Mouse (Mus musculus): ENCODE measurements around the gene Usp10. TPM values are rescaled to one million over a fixed set of nuclear protein-coding genes. Genes with fewer than 3 reads are reported as not detected.

Usp10 gene
- total RNA-seq, 4 experiments from 2014 or later: 50.6 to 55.9 (median 53.1) TPM

DNA sequence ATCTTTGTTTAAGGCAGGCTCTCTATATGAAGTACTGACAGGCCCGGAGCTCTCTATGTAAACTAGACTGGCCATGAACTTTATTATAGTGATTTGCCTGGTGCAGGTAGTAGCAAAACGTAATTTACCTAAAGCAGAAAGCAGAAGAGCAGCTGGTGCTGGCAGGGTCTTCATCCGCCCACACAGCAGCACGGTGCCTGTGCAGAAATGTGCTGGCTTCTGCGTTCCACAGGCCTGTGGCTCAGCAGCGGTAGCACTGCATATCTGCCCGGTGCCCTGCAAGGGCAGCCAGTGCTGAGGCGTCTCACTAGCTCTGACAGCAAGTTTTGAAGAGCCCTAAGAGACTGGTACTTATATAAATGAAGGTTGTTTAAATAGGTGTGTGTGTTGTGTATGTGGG, 45.2 kb downstream of the Usp10 start:
- DNase-seq (ENCODE audit: low spot score in 2 of 2): no peak

DNA sequence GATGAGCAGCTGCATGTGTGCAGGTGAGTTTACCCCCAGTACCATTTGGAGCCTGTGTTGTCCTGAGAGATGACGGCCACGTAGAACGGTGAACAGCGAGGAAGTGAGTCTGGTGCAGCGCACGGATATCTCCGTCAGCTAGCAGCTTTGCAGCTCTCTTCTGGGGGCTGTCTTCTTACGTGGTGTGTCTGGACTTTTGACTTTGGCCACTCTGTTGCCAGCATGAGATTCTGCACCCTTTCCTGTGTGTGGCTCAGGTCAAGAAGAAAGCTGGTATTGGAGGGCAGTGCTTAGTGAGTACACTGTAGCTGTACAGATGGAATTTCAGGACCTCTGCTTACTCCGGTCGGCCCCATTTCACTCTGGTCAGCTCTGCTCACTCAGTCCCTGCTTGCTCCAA, 47.9 kb downstream of the Usp10 start:
- no peak for DNase-seq (ENCODE audit: low spot score in 2 of 2)

DNA sequence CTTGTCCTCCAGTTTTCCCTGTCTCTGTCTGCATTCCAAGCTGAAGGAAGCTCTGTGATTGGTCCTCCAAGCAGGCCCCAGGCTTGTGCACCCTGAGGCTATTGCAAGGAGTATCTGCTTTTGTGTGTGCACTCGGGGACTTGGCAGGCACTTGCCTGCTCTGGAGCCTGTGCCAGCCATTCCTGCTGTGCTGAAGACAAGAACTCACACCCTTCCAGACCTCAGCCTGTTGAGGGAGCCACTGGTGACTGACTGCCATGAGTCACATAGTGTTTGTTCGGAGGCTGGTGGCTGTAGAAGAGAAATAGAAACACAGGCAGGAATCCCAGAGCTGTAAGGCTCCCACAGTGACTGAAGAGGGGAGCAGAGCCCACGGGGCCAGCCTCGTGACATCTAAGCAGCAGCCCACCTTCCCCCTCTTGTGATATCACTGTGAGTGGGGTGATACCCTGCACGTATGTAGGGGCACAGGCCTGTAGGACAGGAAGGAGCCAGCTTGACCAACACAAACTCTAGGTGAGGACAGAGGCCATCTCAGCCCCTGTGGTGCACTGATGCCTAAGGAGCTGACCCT, 50.5 kb downstream of the Usp10 start:
- peak; percentile 27 to 44 for DNase-seq (ENCODE audit: low spot score in 2 of 2)

DNA sequence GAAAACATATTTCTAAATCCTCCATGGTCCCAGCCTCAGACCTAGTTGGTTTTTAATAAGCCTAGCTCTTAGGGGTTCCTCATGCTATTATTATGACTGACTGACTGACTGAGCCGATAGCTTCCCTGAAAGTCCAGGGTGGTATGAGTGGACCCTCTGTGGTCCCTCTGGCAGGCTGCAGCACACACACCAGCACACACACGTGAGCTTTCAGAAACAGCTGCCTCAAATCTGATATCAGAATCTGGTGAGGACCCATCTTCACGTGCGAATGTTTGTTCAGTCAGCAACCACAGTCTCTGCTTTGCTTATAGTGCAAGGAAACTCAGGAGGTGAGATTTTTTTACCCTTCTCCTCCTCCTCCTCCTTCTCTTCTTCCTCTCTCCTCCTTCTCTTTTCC, 54.7 kb downstream of the Usp10 start:
- no peak for DNase-seq (ENCODE audit: low spot score in 2 of 2)

DNA sequence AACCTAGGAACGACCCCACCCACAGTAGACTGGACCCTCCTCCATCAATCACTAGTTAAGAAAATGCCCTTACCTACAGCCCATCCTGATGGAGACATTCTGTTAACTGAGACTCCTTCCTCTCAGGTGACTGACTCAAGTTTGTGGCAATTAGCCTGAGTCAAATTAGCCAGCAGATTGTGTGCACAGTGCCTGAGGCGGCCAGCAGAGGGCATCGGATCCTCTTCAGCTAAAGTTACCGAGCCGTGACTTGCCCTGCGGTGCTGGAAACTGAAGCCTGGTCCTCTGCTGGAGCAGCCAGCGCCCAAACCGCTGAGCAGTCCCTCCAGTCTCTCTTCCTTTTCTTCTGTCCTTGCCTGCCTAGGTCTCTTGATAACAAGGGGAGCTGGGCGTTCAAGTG, 57.3 kb downstream of the Usp10 start:
- DNase-seq (ENCODE audit: low spot score in 2 of 2): no peak

DNA sequence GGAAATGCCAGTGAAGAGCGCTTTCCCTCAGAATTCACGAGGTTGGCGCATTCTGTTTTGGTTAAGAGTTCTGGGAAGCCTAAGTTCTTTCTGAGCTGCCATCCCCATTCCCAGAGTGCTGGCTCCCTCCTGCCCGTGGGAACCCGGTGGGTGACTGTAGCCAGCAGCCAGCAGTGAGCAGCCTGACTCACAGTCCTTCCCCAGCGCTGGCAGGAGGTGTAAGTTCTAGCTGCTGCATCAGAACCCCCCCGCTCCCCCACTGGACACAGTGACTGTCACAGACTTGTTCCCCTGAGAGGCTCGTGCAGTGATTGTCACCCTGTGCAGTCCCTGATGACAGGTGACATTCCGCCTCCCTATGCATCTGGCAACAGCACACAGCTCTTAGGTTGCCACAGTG, 60.0 kb downstream of the Usp10 start:
- DNase-seq (ENCODE audit: low spot score in 2 of 2): no peak

DNA sequence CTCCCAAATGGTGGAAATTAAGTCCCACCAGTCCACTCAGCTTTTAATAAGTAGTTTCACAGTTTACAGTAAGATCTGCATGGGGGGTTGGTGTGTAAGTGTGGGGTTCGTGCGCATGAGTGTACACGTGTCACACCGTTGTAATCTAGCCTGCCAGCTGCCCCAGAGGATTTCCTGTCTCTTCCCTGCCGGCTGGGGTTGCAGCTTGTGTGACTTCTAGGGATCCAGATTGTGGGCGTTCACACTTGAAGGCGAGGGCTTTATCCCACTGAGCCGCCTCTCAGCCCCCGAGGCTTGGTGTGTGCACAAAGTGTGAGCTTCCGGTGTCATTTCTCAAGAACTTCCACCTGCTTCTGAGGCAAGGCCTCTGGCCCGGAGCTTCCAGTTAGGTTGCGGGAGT, 62.4 kb downstream of the Usp10 start:
- no peak for DNase-seq (ENCODE audit: low spot score in 2 of 2)

DNA sequence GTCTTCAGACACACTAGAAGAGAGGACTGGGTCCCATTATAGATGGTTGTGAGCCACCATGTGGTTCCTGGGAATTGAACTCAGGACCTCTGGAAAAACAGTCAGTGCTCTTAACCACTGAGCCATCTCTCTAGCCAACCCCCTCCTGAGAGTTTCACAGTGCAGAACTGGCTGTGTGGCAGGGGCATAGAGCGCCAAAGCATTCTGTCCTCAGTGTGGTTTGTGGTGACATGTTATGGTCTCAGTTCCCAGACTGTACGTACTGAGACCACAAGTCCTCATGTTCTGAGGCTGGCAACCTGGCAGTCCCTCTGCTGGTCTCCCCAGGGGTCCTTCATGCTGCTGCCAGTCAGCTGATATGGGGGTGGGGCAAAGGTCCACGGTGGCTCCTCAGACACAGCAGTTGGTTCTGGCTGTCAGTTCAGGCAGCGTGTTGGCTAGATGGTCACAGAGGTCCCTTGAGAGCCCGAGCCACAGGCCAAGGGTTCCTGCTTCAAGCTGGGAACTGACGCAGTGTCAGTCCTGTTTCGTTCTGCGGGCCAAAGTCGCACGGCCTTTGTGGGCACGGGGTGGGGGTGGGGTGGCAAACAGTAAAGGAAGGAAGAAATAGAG, 68.7 kb downstream of the Usp10 start:
- DNase-seq (ENCODE audit: low spot score in 2 of 2): no peak

DNA sequence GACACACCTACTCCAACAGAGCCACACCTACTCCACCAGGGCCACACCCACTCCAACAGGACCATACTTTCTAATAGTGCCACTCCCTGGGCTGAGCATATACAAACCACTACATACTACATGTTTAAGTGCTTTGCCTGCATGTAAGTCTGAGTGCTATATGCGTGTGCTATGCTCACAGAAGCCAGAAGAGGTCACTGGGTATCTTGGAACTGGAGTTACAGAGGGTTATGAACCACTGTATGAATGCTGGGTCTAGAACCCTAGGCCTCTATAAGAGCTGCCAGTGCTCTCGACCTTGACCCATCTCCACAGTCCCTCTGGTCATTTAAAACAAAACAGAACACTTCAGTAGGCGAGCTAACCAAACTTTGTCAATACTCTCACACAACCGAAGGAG, 71.1 kb downstream of the Usp10 start:
- no peak for DNase-seq (ENCODE audit: low spot score in 2 of 2)

DNA sequence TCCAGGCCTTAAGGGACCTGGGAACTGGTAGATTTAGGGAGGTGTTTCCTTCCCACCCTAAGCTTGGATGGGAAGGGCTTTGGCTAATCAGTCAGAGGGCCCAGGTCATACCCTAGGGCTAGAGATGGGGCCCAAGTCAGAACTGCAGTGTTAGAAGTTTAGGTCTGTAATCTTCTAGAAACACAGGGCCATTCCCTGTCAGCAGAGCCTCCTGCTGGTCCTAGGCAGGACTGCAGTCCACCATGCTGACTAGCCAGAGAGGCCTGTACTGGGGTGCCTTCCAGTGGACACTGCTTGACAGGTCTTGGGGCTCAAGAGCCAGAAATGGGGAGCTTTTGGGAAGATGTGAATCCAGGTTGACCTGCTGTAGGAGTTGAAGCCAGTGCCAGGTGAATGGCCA, 73.9 kb downstream of the Usp10 start:
- no peak for DNase-seq (ENCODE audit: low spot score in 2 of 2)

DNA sequence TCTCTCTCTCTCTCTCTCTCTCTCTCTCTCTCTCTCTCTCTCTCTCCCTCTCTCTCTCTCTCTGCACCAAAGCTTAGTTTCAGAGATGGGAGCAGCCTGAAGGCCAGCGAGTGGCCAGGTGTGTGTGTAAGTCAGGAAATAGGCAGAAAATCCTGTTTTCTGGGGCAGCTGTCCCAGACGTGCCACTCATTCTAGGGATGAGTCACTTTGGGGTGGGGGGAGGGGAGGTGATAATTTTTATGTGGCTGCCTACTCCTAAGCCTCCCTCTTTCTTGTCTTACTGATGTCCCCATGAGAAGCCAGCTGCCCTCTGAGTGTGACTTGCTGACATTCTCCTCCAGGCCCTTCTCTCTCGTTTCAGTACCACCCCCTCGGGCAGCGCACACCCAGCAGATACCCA, 76.0 kb downstream of the Usp10 start:
- DNase-seq (ENCODE audit: low spot score in 2 of 2): no peak

DNA sequence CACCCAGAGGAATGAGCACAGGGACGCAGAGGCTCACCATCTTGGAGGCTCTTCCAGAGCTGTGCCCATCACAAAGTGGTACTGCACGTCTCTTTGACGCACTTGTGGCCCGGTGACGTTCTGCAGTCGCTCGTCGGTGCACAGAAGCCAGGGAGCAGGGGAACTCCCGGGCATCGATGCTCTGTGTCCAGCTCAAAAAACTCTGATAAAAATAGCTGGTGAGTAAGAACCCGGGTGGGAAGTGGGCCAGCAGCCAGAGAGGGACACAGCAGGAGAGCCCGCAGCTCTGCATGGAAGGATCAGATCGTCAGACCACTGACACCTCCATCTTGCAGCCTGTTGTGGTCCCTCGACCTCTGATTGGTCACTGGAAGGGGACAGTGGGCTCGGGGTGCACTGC, 77.9 kb downstream of the Usp10 start:
- DNase-seq (ENCODE audit: low spot score in 2 of 2): peak in 1 of 2 experiments; percentile 53

DNA sequence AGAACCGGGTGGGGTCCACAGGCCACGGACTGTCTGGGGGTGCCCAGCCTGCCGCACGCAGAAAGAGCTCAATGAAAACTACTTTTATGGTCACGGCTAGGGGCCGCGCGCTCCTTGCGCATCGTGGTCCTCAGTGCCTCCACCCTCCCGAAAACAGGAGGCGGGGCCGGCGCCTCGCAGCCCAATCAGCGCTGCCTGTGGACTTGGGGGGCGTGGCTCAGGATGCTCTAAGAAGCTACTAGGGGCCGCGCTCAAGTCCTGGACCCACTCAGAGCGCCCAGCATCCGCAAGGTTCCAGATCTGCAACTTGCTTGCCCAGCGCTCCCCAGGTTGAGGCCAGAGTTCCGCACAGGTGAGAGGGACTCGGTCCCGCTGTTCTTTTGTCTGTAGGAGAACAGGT, 82.1 kb downstream of the Usp10 start, which contains the start of gene Crispld2:
Gene Crispld2, plus strand, starts transcription at position 190 of the 400 bp plus-strand sequence.
- peak; percentile 68 to 82 for DNase-seq (ENCODE audit: low spot score in 2 of 2)

DNA sequence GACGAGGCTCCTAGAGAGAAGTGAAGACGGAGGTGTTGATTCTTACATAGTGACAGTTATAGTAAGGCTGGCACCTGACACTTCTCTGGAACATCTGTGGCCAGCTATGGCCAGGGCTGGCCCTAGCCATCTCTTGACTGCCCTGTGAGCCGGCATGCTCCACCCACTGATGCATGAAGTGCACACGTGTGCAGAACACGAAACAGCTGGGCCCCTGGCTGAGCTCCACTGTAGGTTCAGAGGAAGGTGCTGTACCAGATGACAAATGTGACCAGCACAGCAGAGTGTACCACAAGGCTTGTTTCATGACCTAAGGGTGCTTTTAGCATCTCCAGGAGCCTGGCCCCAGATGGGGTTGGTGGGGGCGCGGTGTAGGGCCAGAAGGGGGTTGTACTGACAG, 84.0 kb downstream of the Usp10 start:
- DNase-seq (ENCODE audit: low spot score in 2 of 2): no peak

DNA sequence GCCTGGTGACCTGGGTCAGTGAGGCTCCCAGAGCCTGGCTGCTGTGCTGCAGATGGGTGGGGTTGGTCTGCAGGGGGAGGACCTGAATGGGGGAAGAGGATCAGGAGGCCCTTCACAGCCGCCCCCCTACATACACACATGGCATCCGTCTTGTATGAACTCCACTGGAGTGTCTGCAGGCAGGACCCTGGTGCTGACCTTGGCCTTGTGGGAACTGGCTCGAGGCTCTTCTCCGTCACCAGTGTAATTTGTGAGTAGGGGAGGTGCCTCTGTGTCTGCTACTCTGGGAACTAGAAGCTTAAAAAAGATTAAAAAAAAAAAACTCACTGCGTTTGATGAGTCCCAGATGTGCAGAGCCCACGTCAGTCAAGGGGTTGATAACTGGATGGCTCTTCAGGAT, 84.4 kb downstream of the Usp10 start:
- no peak for DNase-seq (ENCODE audit: low spot score in 2 of 2)

DNA sequence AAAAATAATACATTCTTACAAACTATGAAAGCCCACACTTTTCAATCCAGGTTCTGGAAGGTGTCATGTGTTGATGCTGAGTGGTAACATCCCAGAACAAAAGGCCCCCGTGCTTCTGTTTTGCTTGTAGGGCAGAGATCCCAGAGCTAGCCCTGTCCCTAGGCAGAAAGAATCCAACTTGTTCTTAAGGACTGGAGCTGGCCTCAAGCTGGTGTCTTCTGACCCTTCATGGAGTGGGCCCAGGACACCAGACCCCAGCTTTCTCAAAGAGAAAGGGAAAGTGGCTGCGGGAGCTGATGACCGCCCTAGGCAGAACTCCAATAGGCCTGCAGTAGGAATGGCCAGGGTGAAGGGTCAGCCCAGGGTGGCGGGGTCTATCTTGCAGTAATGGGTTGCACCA, 87.1 kb downstream of the Usp10 start:
- DNase-seq (ENCODE audit: low spot score in 2 of 2): no peak

DNA sequence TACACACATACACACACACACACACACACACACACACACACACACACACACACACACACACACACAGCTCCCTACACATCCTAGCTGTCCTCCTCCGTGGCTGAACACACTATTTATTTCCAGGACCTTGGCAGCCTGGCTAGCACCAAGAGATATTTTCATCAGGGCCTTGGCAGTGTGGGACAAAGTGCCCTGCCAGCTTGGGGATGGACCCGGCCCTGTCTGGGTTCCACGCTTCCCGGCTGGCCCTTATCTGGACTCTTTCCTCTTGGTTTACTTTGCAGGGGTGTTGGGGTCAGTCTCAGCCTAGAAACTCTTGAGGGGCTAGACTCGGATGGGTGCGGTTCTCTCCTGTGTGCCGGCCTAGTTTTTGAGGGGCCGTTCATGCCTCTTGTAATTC, 90.3 kb downstream of the Usp10 start:
- DNase-seq (ENCODE audit: low spot score in 2 of 2): peak; percentile 47 to 53

DNA sequence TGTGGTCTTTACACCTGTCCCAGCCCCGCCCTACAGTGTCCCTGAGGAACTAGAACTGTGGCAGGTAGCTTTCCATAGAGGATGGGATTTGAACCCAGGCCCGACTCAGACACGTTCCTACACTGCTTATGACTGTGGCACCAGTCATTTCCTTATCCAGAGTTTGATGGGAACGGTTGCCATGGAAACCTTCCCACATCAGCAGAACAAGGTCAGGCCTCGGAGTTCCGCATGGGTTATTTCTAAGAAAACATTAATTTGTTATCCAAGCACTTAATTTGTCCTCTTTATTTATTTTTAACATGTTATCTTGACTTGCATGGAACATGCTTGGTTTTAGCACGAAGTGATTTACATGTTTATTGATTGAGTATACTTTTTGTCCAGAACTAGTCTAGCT, 91.6 kb downstream of the Usp10 start:
- no peak for DNase-seq (ENCODE audit: low spot score in 2 of 2)

DNA sequence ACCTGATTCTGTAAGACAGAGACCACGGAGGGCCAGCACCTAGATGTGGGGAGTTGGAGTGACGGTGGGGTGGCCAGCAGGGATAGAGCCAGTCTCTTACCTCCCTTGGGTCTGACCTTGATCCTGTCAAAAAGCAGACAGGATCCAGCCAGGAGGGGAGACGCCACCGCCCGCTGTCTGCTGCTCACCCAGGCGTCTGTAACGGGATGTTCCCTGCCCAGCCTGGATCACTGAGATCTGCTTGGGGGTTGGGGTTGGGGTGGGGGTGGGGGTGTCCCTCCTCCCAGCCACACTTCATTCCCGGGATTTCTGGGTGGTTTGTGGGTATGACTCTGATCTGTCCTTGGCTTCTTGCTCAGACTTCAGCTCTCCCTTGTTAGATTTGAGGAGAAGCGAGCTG, 92.2 kb downstream of the Usp10 start:
- DNase-seq (ENCODE audit: low spot score in 2 of 2): no peak

DNA sequence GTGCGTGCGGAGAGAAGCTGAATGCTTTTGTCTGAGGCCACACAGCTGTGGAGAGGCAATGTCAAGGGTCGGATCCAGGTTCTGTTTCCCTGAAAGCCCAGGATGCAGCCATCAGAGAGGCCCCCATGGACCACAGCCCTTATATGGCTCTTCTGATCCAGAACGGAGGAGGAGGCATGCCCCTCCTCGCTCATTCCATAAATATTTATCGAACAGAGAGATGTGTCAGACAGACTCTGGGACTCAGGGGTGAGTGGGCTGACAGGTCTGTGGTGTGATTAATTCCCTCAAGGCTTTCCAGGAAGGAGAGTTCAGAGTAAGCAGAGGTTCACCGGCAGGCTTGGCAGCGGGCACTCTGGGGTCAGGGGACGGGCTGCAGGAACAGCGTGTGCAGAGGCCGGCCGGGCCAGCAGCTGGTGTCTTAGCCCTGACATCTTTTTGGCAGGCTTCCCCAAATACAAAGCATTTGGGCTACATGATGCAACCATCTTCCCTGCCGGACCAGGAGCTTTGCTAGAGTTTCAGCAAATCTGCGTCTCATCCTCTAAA, 94.1 kb downstream of the Usp10 start:
- peak; percentile 70 to 78 for DNase-seq (ENCODE audit: low spot score in 2 of 2)

DNA sequence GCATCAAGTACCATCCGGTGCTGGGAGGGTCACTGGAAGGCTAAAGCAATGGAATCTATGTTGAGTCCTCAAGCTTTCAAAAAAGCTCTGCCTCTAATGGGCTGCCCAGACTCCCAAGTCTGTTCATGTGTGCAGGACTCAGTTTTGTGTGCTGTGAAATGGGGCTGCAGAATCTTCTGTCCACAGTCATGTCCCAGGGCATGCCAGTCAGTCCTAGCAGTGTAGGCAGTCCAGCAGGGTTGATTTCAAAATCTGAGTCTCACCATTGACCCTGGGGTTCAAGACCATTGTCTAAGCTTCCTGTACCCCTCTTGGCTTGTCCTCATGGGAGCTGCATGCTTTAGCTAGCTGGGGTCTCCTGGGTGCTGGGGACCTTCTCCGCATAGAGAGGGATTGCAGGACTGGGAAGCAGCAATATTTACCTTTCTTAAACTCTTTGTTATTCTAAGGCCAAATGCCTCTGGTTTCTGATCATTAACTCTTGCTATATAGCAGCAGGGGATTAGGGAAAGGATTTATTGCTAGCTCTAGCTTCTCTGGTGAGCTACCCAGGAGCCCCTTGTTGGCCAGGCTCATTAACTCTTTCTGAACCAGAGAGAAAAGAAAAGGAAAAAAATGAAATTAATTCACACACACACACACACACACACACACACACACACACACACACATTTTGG, 94.7 kb downstream of the Usp10 start:
- DNase-seq (ENCODE audit: low spot score in 2 of 2): no peak

DNA sequence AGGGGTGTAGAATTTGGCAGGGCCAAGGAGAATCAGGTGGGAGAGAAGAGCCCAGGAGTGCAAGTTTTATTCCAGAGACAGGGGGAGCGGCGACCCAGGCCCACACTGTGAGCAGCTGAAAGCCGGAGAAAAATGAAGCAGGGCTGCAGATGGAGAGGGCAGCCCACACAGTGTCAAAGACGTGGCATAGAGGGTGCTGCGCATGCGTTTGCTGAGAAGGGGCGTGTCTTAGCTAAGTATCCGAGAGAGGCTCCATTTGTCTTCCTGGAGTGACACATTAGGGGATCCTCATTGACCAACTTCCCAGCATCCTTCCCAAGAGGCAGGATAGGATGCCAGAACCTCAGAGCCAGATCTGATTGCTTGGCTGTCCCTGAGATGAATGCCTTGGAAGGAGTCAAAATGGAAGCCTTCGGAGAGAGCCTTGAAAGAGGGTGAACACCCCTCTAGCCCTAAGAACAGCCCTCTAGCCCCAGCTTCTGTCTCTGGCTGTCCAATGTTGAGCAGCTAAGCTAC, 96.5 kb downstream of the Usp10 start:
- no peak for DNase-seq (ENCODE audit: low spot score in 2 of 2)

Measured in gastrocnemius, adult 8-10 months (tissue).